Mouse (Mus musculus): ENCODE data around the gene Ncoa7.

The Ncoa7 gene

DNA sequence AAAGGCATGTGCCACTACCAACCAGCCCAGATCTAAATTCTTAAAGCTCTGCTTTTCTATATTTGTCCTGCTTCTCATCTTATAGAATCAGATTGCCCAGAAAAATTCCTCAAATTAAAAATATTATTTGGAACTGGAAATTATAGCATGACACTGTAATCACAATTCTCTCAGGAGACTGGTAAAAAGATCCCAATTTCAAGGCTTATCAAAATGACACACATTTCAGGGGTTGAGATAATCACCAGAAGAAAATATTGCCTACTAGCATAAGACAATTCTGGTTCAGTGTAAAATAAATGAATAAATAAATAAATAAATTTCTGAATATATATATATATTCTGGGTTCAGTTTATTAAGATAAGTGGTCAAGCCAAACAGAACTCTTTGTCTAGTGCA lies 193.5 kb downstream of the Ncoa7 start:
- in situ Hi-C loops (cut with MboI, MseI) = loop anchor here (10.0 to 25.0 kb wide), 3 partner anchors 703 to 1247 kb away; partner anchors contain the start of genes Hddc2 (in 2 of the 2) and Rnf146 (in 1 of the 2)

- in situ Hi-C loops (cut with MboI, MseI) = loop anchor here (25.0 kb wide), 2 partner anchors 704 to 1246 kb away; partner anchors contain the start of genes Hddc2 (in 1 of the 2) and Rnf146 (in 1 of the 2)
Observed at GRCm38 (mm10) chr10:30608109-30608508, 195.0 kb downstream of the Ncoa7 start.

GRCm38 (mm10) chr10:30600542-30600966 lies 202.6 kb downstream of the Ncoa7 start, which contains the start of gene Trmt11:
TSS of gene Trmt11 (minus strand) at chr10:30600749.
- in situ Hi-C loops (cut with MboI, MseI) = loop anchor here (25.0 kb wide), 2 partner anchors 712 to 1238 kb away; partner anchors contain the start of genes Hddc2 (in 1 of the 2) and Rnf146 (in 1 of the 2)

- in situ Hi-C loops (cut with MboI, MseI) = loop anchor here (25.0 kb wide), 2 partner anchors 712 to 1238 kb away; partner anchors contain the start of genes Hddc2 (in 1 of the 2) and Rnf146 (in 1 of the 2)
Observed at GRCm38 (mm10) chr10:30600094-30600534, 203.0 kb downstream of the Ncoa7 start.

DNA sequence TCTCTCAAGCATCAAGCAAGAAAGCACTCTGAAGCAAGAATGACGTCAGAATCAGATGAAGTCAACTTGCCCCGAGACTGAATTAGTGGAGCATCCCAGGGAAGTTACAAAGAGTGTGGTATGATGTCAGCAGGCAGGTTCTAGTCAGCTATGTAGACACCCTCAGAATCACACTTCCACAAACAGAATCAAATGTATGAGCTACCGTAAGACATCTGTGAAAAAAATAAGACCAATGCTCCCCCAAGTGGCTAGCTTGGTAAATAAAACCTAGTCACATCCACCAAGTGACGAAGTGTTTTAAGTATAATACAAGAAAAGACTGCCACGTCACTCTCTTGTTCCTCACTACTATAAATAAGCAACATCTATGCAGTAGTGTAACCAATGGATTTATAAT lies 216.1 kb downstream of the Ncoa7 start:
- in situ Hi-C loops (cut with MboI, MseI) = no loop called here

- in situ Hi-C loops (cut with MboI, MseI) = no loop called here
Observed at GRCm38 (mm10) chr10:30585691-30586090, 217.4 kb downstream of the Ncoa7 start.

Measured in T-helper 17 cell (primary cell).